Mouse (Mus musculus) kidney, embryonic 16.5 days (tissue): ENCODE results near the gene Olfr385. TPM values are rescaled to one million over a fixed set of nuclear protein-coding genes. Genes with fewer than 3 reads are reported as not detected.
"Not testable (repeated sequence)": the region's sequence is repeated elsewhere in the genome, so short reads cannot be mapped to it uniquely, and the experiment has no call there.

Source experiments
- ATAC-seq: fragments of 200-750 bp; cut with Nextera tagmentation; 2 replicates; pipeline ENCODE4 v1.8.0; 2017; ENCODE audit warnings: moderate TSS enrichment; ENCODE audit not compliant: low FRiP score, low TSS enrichment
- H3K27ac ChIP-seq: fragments of 300-500 bp; sonication (generic); 2 replicates; pipeline ENCODE4 v1.5.1; 2014; ENCODE audit warnings: low read length
- H3K27me3 ChIP-seq: fragments of 300-500 bp; sonication (generic); 2 replicates; pipeline ENCODE4 v1.6.1; 2014; ENCODE audit warnings: low read length, control low read depth, mixed read lengths; ENCODE audit not compliant: insufficient read depth
- H3K36me3 ChIP-seq: fragments of 300-500 bp; sonication (generic); 2 replicates; pipeline ENCODE4 v1.6.1; 2014; ENCODE audit warnings: low read length, control low read depth, mixed read lengths; ENCODE audit not compliant: insufficient read depth
- H3K4me1 ChIP-seq: fragments of 300-500 bp; sonication (generic); 2 replicates; pipeline ENCODE4 v1.6.1; 2014; ENCODE audit warnings: low read length, control low read depth, mixed read lengths; ENCODE audit not compliant: insufficient read depth
- H3K4me2 ChIP-seq: fragments of 300-500 bp; sonication (generic); replicated peaks from 2 replicates; pipeline ENCODE4 v1.6.1; 2014; ENCODE audit warnings: low read depth, low read length
- H3K4me3 ChIP-seq: fragments of 300-500 bp; sonication (generic); 2 replicates; pipeline ENCODE4 v1.5.1; 2014; ENCODE audit warnings: mild to moderate bottlenecking, low read length
- H3K9ac ChIP-seq: fragments of 300-500 bp; sonication (generic); replicated peaks from 2 replicates; pipeline ENCODE4 v1.6.1; 2014; ENCODE audit warnings: low read length
- H3K9me3 ChIP-seq: fragments of 300-500 bp; sonication (generic); 2 replicates; pipeline ENCODE4 v1.6.1; 2016; ENCODE audit warnings: low read length, control low read depth
- WGBS: fragments of 180-500 bp; shearing (Covaris S2); extraction: QIAGEN DNeasy Blood & Tissue Kit; methylation state at CpG from one replicate; pipeline ENCODE4 v1.1.7; 2014; 5-methylcytosine and 5-hydroxymethylcytosine counted together
- polyA plus RNA-seq: library from polyadenylated mRNA; unstranded; fragments of >200 nt; fragmentation: Nextera tagmentation; extraction: Ambion mirVana; gene quantifications from 2 replicates; pipeline ENCODE4 v1.2.1, GENCODE M21; 2015

Gene Olfr385
- not detected in 2 replicates for polyA plus RNA-seq

- ATAC-seq, result no peak
- Histone ChIP-seq H3K4me3 (no peak within 1 kb of the TSS), H3K36me3 (no peaks in the 10 kb centered on the region), H3K27me3 (no peaks in the 10 kb centered on the region), H3K4me1 (no peaks in the 10 kb centered on the region), H3K4me2 (no peak within 1 kb of the TSS), H3K9ac (no peak within 1 kb of the TSS), H3K27ac (no peak within 1 kb of the TSS), H3K9me3 (no peaks in the 10 kb centered on the region)
These were observed at the start of gene Olfr385 for GRCm38 (mm10) chr11:73592908-73593307. TSS of gene Olfr385 (minus strand) at chr11:73593008.

GRCm38 (mm10) chr11:73598294-73598693 is 5.5 kb upstream of the Olfr385 start, which contains the start of gene Olfr384:
TSS of gene Olfr384 (plus strand) at chr11:73598594.
- Histone ChIP-seq H3K9me3 (no peaks in the 10 kb centered on the region), H3K4me1 (no peaks in the 10 kb centered on the region), H3K27ac (no peak within 1 kb of the TSS), H3K36me3 (no peaks in the 10 kb centered on the region), H3K4me3 (no peak within 1 kb of the TSS), H3K4me2 (no peak within 1 kb of the TSS), H3K27me3 (no peaks in the 10 kb centered on the region), H3K9ac (no peak within 1 kb of the TSS)
- no peak for ATAC-seq

GRCm38 (mm10) chr11:73583188-73583587 is 9.6 kb downstream of the Olfr385 start:
- not testable (repeated sequence) for H3K4me2 ChIP-seq, H3K9me3 ChIP-seq, H3K4me3 ChIP-seq, H3K36me3 ChIP-seq, H3K27me3 ChIP-seq, H3K4me1 ChIP-seq, H3K27ac ChIP-seq, ATAC-seq, H3K9ac ChIP-seq
- WGBS, result 92% methylated on average over 1 of the region's 1 CpGs

- Histone ChIP-seq H3K27me3 (no peaks in the 10 kb centered on the region), H3K4me3 (no peak overlapping the region), H3K9ac (no peak overlapping the region), H3K4me1 (no peaks in the 10 kb centered on the region), H3K4me2 (no peak overlapping the region), H3K27ac (no peak overlapping the region), H3K36me3 (no peaks in the 10 kb centered on the region), H3K9me3 (no peaks in the 10 kb centered on the region)
- no peak for ATAC-seq
These were observed 12.9 kb downstream of the Olfr385 start for GRCm38 (mm10) chr11:73579871-73580270.

Other genes starting within 250 kb of the Olfr385 start
- gene Olfr20, start 242.2 kb downstream of the Olfr385 start, polyA plus RNA-seq, result not detected in 2 replicates
- gene Olfr376, start 221.8 kb downstream of the Olfr385 start, polyA plus RNA-seq, result not detected in 2 replicates
- gene Olfr1, start 193.4 kb downstream of the Olfr385 start, polyA plus RNA-seq, result not detected in 2 replicates
- gene Olfr378, start 164.5 kb downstream of the Olfr385 start, polyA plus RNA-seq, result not detected in 2 replicates
- gene Olfr380, start 135.5 kb downstream of the Olfr385 start, polyA plus RNA-seq, result not detected in 2 replicates
- gene Olfr381, start 101.4 kb downstream of the Olfr385 start, polyA plus RNA-seq, result not detected in 2 replicates
- gene Olfr382, start 75.8 kb downstream of the Olfr385 start, polyA plus RNA-seq, result not detected in 2 replicates
- not detected in 2 replicates for gene Olfr384, start 5.6 kb upstream of the Olfr385 start, polyA plus RNA-seq
- not detected in 2 replicates for gene Zfp735, start 95.8 kb upstream of the Olfr385 start, polyA plus RNA-seq
- not detected in 2 replicates for gene Olfr389, start 187.7 kb upstream of the Olfr385 start, polyA plus RNA-seq
- not detected in 2 replicates for gene Olfr390, start 190.0 kb upstream of the Olfr385 start, polyA plus RNA-seq
- gene Olfr391-ps, start 210.0 kb upstream of the Olfr385 start, polyA plus RNA-seq, result not detected in 2 replicates
- not detected in 2 replicates for gene Olfr392, start 224.0 kb upstream of the Olfr385 start, polyA plus RNA-seq